Mouse (Mus musculus) megakaryocyte, embryonic 14.5 days (primary cell): ENCODE measurements around the gene Cnih3.

Source experiments
- FLI1 ChIP-seq: IDR thresholded peaks from 2 replicates; pipeline ENCODE4 v1.6.1; 2012; ENCODE audit warnings: low read length, inconsistent platforms, mixed read lengths
- GATA1 ChIP-seq: IDR thresholded peaks from 3 replicates; pipeline ENCODE4 v1.6.1; 2012; ENCODE audit warnings: mixed read lengths, low read length, inconsistent platforms, borderline replicate concordance

DNA sequence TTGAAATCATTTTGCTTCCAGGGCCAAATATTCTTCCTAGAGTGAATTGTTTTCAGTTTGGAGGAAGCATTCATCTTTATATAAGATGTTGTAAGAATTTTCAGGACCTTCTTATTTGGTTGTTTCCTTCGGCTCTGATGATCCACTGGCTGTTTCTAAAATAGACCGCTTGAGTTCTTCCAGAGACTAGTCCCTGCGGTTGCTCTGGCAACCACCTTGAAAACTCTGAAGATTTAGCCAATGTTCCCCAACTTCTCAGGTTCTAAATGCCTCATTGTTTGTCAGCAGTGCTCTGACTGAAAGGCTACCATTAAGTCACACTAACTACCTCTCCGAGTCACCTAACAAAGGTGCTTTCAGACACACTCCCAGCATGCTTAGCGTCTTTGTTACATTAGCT lies 80.8 kb downstream of the Cnih3 start:
- TF ChIP-seq GATA1 = no peak
- no peak for TF ChIP-seq FLI1
